Mouse (Mus musculus) stomach, embryonic 15.5 days (tissue): ENCODE measurements around the gene Ccdc185. TPM values are rescaled to one million over a fixed set of nuclear protein-coding genes. Genes with fewer than 3 reads are reported as not detected.

ENCODE experiments used
- ATAC-seq: fragments of 200-750 bp; cut with Nextera tagmentation; 2 replicates; pipeline ENCODE4 v1.8.0; 2017; ENCODE audit warnings: low read depth, moderate number of reproducible peaks, moderate TSS enrichment; ENCODE audit not compliant: insufficient read depth, low FRiP score
- H3K27ac ChIP-seq: fragments of 300-500 bp; sonication (generic); 2 replicates; pipeline ENCODE4 v1.5.1; 2015; ENCODE audit warnings: mild to moderate bottlenecking, inconsistent platforms
- H3K27me3 ChIP-seq: fragments of 300-500 bp; sonication (generic); replicated peaks from 2 replicates; pipeline ENCODE4 v1.6.1; 2015; ENCODE audit warnings: inconsistent platforms
- H3K36me3 ChIP-seq: fragments of 300-500 bp; sonication (generic); 2 replicates; pipeline ENCODE4 v1.6.1; 2015; ENCODE audit warnings: inconsistent platforms
- H3K4me1 ChIP-seq: fragments of 300-500 bp; sonication (generic); 2 replicates; pipeline ENCODE4 v1.6.1; 2015; ENCODE audit warnings: inconsistent platforms
- H3K4me2 ChIP-seq: fragments of 300-500 bp; sonication (generic); 2 replicates; pipeline ENCODE4 v1.6.1; 2015; ENCODE audit warnings: mild to moderate bottlenecking, inconsistent platforms
- H3K4me3 ChIP-seq: fragments of 300-500 bp; sonication (generic); replicated peaks from 2 replicates; pipeline ENCODE4 v1.5.1; 2015; ENCODE audit warnings: inconsistent platforms
- H3K9ac ChIP-seq: fragments of 300-500 bp; sonication (generic); 2 replicates; pipeline ENCODE4 v1.6.1; 2015; ENCODE audit warnings: inconsistent platforms
- H3K9me3 ChIP-seq: fragments of 300-500 bp; sonication (generic); 2 replicates; pipeline ENCODE4 v1.6.1; 2016; ENCODE audit warnings: inconsistent platforms
- WGBS: fragments of 180-500 bp; shearing (Covaris S2); methylation state at CpG from one replicate; pipeline ENCODE4 v1.1.7; 2015; 5-methylcytosine and 5-hydroxymethylcytosine counted together
- polyA plus RNA-seq: library from polyadenylated mRNA; unstranded; fragments of >200 nt; fragmentation: Nextera tagmentation; extraction: Ambion mirVana; gene quantifications from 2 replicates; pipeline ENCODE4 v1.2.1, GENCODE M21; 2015

Gene Ccdc185
- polyA plus RNA-seq: not detected in 2 replicates

GRCm38 (mm10) chr1:182749080-182749479 is at the start of gene Ccdc185:
Gene Ccdc185 (minus strand): TSS chr1:182749180.
- ATAC-seq: no peak
- H3K4me2 ChIP-seq: no peak within 1 kb of the TSS
- H3K36me3 ChIP-seq: no peaks in the 10 kb centered on the region
- H3K27me3 ChIP-seq: no peaks in the 10 kb centered on the region
- no peak within 1 kb of the TSS for H3K9ac ChIP-seq
- no peak within 1 kb of the TSS for H3K27ac ChIP-seq
- H3K9me3 ChIP-seq: no peaks in the 10 kb centered on the region
- no peak within 1 kb of the TSS for H3K4me3 ChIP-seq
- H3K4me1 ChIP-seq: no peaks in the 10 kb centered on the region
- 91% methylated on average over 9 of the region's 9 CpGs for WGBS

- ATAC-seq: no peak
- Histone ChIP-seq H3K4me1 (peaks cover 5% of the 10 kb centered on the region), H3K9me3 (no peaks in the 10 kb centered on the region), H3K27me3 (no peaks in the 10 kb centered on the region), H3K36me3 (no peaks in the 10 kb centered on the region), H3K4me3 (no peak overlapping the region), H3K4me2 (no peak overlapping the region), H3K9ac (no peak overlapping the region), H3K27ac (no peak overlapping the region)
- 69% methylated on average over 14 of the region's 14 CpGs for WGBS
Observed at GRCm38 (mm10) chr1:182797048-182797447, 48.1 kb upstream of the Ccdc185 start.

- Histone ChIP-seq H3K4me3 (no peak overlapping the region), H3K9me3 (no peaks in the 10 kb centered on the region), H3K36me3 (no peaks in the 10 kb centered on the region), H3K4me2 (no peak overlapping the region), H3K9ac (no peak overlapping the region), H3K4me1 (peaks cover 10% of the 10 kb centered on the region), H3K27ac (no peak overlapping the region), H3K27me3 (no peaks in the 10 kb centered on the region)
- WGBS: 89% methylated on average over 9 of the region's 9 CpGs
- ATAC-seq: no peak
Observed at GRCm38 (mm10) chr1:182794628-182795027, 45.6 kb upstream of the Ccdc185 start.

- no peak for ATAC-seq
Observed at GRCm38 (mm10) chr1:182794221-182794620, 45.2 kb upstream of the Ccdc185 start.

GRCm38 (mm10) chr1:182792521-182793071 is 43.6 kb upstream of the Ccdc185 start:
- H3K4me2 ChIP-seq: peak overlapping the region; percentile 28
- H3K27me3 ChIP-seq: no peaks in the 10 kb centered on the region
- no peaks in the 10 kb centered on the region for H3K9me3 ChIP-seq
- H3K36me3 ChIP-seq: no peaks in the 10 kb centered on the region
- ATAC-seq: peak; percentile 45; the same call in 1 of the 2 replicates
- WGBS: 13% methylated on average over 16 of the region's 16 CpGs
- no peak overlapping the region for H3K4me3 ChIP-seq
- peaks cover 10% of the 10 kb centered on the region for H3K4me1 ChIP-seq
- H3K27ac ChIP-seq: peak overlapping the region; percentile 63; the same call in 1 of the 2 replicates
- H3K9ac ChIP-seq: no peak overlapping the region

More at GRCm38 (mm10) chr1:182794221-182794620, 45.2 kb upstream of the Ccdc185 start:
- Histone ChIP-seq H3K9me3 (no peaks in the 10 kb centered on the region), H3K27ac (no peak overlapping the region), H3K9ac (no peak overlapping the region), H3K4me1 (peaks cover 10% of the 10 kb centered on the region), H3K4me2 (no peak overlapping the region), H3K27me3 (no peaks in the 10 kb centered on the region), H3K36me3 (no peaks in the 10 kb centered on the region), H3K4me3 (no peak overlapping the region)
- WGBS: 82% methylated on average over 10 of the region's 10 CpGs

GRCm38 (mm10) chr1:182788896-182789295 is 39.9 kb upstream of the Ccdc185 start:
- ATAC-seq: no peak
- H3K4me1 ChIP-seq: peaks cover 10% of the 10 kb centered on the region
- 32% methylated on average over 6 of the region's 6 CpGs for WGBS
- H3K4me2 ChIP-seq: no peak overlapping the region
- H3K4me3 ChIP-seq: no peak overlapping the region
- no peaks in the 10 kb centered on the region for H3K36me3 ChIP-seq
- no peaks in the 10 kb centered on the region for H3K27me3 ChIP-seq
- no peak overlapping the region for H3K9ac ChIP-seq
- H3K9me3 ChIP-seq: no peaks in the 10 kb centered on the region
- no peak overlapping the region for H3K27ac ChIP-seq

GRCm38 (mm10) chr1:182787030-182787429 is 38.0 kb upstream of the Ccdc185 start:
- WGBS: 46% methylated on average over 7 of the region's 7 CpGs
- no peak for ATAC-seq

GRCm38 (mm10) chr1:182785504-182785903 is 36.5 kb upstream of the Ccdc185 start:
- no peak overlapping the region for H3K9ac ChIP-seq
- 0 out of 2 replicates have a peak, but pooled peaks cover 4% of the 10 kb centered on the region for H3K4me1 ChIP-seq
- no peak overlapping the region for H3K27ac ChIP-seq
- ATAC-seq: no peak
- H3K4me2 ChIP-seq: no peak overlapping the region
- no peaks in the 10 kb centered on the region for H3K27me3 ChIP-seq
- H3K4me3 ChIP-seq: no peak overlapping the region
- no peaks in the 10 kb centered on the region for H3K36me3 ChIP-seq
- H3K9me3 ChIP-seq: no peaks in the 10 kb centered on the region
- 77% methylated on average over 5 of the region's 5 CpGs for WGBS

More at GRCm38 (mm10) chr1:182787030-182787429, 38.0 kb upstream of the Ccdc185 start:
- Histone ChIP-seq H3K4me1 (peaks cover 5% of the 10 kb centered on the region), H3K4me2 (no peak overlapping the region), H3K9me3 (no peaks in the 10 kb centered on the region), H3K9ac (no peak overlapping the region), H3K4me3 (no peak overlapping the region), H3K27me3 (no peaks in the 10 kb centered on the region), H3K36me3 (no peaks in the 10 kb centered on the region), H3K27ac (no peak overlapping the region)

- Histone ChIP-seq H3K36me3 (no peaks in the 10 kb centered on the region), H3K4me3 (no peak overlapping the region), H3K27ac (no peak overlapping the region), H3K4me2 (no peak overlapping the region), H3K27me3 (no peaks in the 10 kb centered on the region), H3K9ac (no peak overlapping the region), H3K4me1 (no peaks in the 10 kb centered on the region), H3K9me3 (no peaks in the 10 kb centered on the region)
- ATAC-seq: no peak
- 63% methylated on average over 3 of the region's 3 CpGs for WGBS
Observed at GRCm38 (mm10) chr1:182784784-182785183, 35.8 kb upstream of the Ccdc185 start.

GRCm38 (mm10) chr1:182783774-182784173 is 34.8 kb upstream of the Ccdc185 start:
- H3K9ac ChIP-seq: no peak overlapping the region
- H3K27ac ChIP-seq: no peak overlapping the region
- 83% methylated on average over 7 of the region's 7 CpGs for WGBS
- H3K9me3 ChIP-seq: no peaks in the 10 kb centered on the region
- ATAC-seq: no peak
- H3K36me3 ChIP-seq: no peaks in the 10 kb centered on the region
- H3K27me3 ChIP-seq: no peaks in the 10 kb centered on the region
- no peaks in the 10 kb centered on the region for H3K4me1 ChIP-seq
- no peak overlapping the region for H3K4me3 ChIP-seq
- H3K4me2 ChIP-seq: no peak overlapping the region

GRCm38 (mm10) chr1:182779024-182779520 is 30.1 kb upstream of the Ccdc185 start:
- Histone ChIP-seq H3K36me3 (no peaks in the 10 kb centered on the region), H3K4me2 (no peak overlapping the region), H3K4me1 (0 out of 2 replicates have a peak, but pooled peaks cover 5% of the 10 kb centered on the region), H3K9me3 (no peaks in the 10 kb centered on the region), H3K27ac (no peak overlapping the region), H3K9ac (no peak overlapping the region), H3K4me3 (no peak overlapping the region), H3K27me3 (no peaks in the 10 kb centered on the region)
- ATAC-seq: no peak
- 70% methylated on average over 6 of the region's 6 CpGs for WGBS

GRCm38 (mm10) chr1:182778225-182778624 is 29.2 kb upstream of the Ccdc185 start:
- Histone ChIP-seq H3K27me3 (no peaks in the 10 kb centered on the region), H3K36me3 (no peaks in the 10 kb centered on the region), H3K27ac (no peak overlapping the region), H3K4me3 (no peak overlapping the region), H3K4me2 (no peak overlapping the region), H3K9ac (no peak overlapping the region), H3K4me1 (0 out of 2 replicates have a peak, but pooled peaks cover 5% of the 10 kb centered on the region), H3K9me3 (no peaks in the 10 kb centered on the region)
- ATAC-seq: no peak
- WGBS: 67% methylated on average over 13 of the region's 13 CpGs
